Mouse (Mus musculus): ENCODE data around the gene Il16. TPM values are rescaled to one million over a fixed set of nuclear protein-coding genes. Genes with fewer than 3 reads are reported as not detected.

The Il16 gene
- total and polyA plus RNA-seq, 2 experiments from 2014 or later = 3.3 to 4.3 TPM

GRCm38 (mm10) chr7:83611886-83612285 is 133.6 kb downstream of the Il16 start:
- 77% methylated on average over 1 of the region's 1 CpGs for WGBS
- ATAC-seq (ENCODE audit: insufficient read depth, low read depth) = no peak
- Histone ChIP-seq H3K4me3 (ENCODE audit: low read depth, low read length) (no peak overlapping the region), H3K4me1 (ENCODE audit: control insufficient read depth, insufficient read depth) (no peaks in the 10 kb centered on the region), H3K4me2 (ENCODE audit: low read depth, low read length) (no peak overlapping the region), H3K27ac (ENCODE audit: low read depth) (no peak overlapping the region), H3K27me3 (ENCODE audit: control insufficient read depth, insufficient read depth, low read length) (no peaks in the 10 kb centered on the region), H3K36me3 (replicated peaks; ENCODE audit: control insufficient read depth, insufficient read depth, low read length) (no peaks in the 10 kb centered on the region), H3K9ac (replicated peaks; ENCODE audit: low read depth, low read length) (no peak overlapping the region), H3K9me3 (replicated peaks; ENCODE audit: control insufficient read depth, low read length) (no peaks in the 10 kb centered on the region)
- no peak for TF ChIP-seq EP300 (IDR thresholded peaks at IDR 0.05; ENCODE audit: low read depth)
- TF ChIP-seq CTCF (IDR thresholded peaks at IDR 0.05; ENCODE audit: low read depth) = no peak
- no peak for DNase-seq (ENCODE audit: low spot score)

GRCm38 (mm10) chr7:83609891-83610290 is 135.6 kb downstream of the Il16 start:
- no peaks in the 10 kb centered on the region for H3K4me1 ChIP-seq (ENCODE audit: control insufficient read depth, insufficient read depth)
- H3K9me3 ChIP-seq (replicated peaks; ENCODE audit: control insufficient read depth, low read length) = no peaks in the 10 kb centered on the region
- H3K27me3 ChIP-seq (ENCODE audit: control insufficient read depth, insufficient read depth, low read length) = no peaks in the 10 kb centered on the region
- WGBS = 96% methylated on average over 4 of the region's 4 CpGs
- no peak overlapping the region for H3K27ac ChIP-seq (ENCODE audit: low read depth)
- no peak for DNase-seq (ENCODE audit: low spot score)
- no peak overlapping the region for H3K4me2 ChIP-seq (ENCODE audit: low read depth, low read length)
- TF ChIP-seq EP300 (IDR thresholded peaks at IDR 0.05; ENCODE audit: low read depth) (no peak), CTCF (IDR thresholded peaks at IDR 0.05; ENCODE audit: low read depth) (no peak)
- no peaks in the 10 kb centered on the region for H3K36me3 ChIP-seq (replicated peaks; ENCODE audit: control insufficient read depth, insufficient read depth, low read length)
- H3K9ac ChIP-seq (replicated peaks; ENCODE audit: low read depth, low read length) = no peak overlapping the region
- no peak overlapping the region for H3K4me3 ChIP-seq (ENCODE audit: low read depth, low read length)
- ATAC-seq (ENCODE audit: insufficient read depth, low read depth) = no peak

- no peak overlapping the region for H3K27ac ChIP-seq (ENCODE audit: low read depth)
- DNase-seq (ENCODE audit: low spot score) = no peak
- H3K4me1 ChIP-seq (ENCODE audit: control insufficient read depth, insufficient read depth) = no peaks in the 10 kb centered on the region
- no peak for ATAC-seq (ENCODE audit: insufficient read depth, low read depth)
- no peaks in the 10 kb centered on the region for H3K27me3 ChIP-seq (ENCODE audit: control insufficient read depth, insufficient read depth, low read length)
- no peak overlapping the region for H3K4me3 ChIP-seq (ENCODE audit: low read depth, low read length)
- H3K36me3 ChIP-seq (replicated peaks; ENCODE audit: control insufficient read depth, insufficient read depth, low read length) = no peaks in the 10 kb centered on the region
- no peak overlapping the region for H3K4me2 ChIP-seq (ENCODE audit: low read depth, low read length)
- no peak overlapping the region for H3K9ac ChIP-seq (replicated peaks; ENCODE audit: low read depth, low read length)
- no peaks in the 10 kb centered on the region for H3K9me3 ChIP-seq (replicated peaks; ENCODE audit: control insufficient read depth, low read length)
- TF ChIP-seq EP300 (IDR thresholded peaks at IDR 0.05; ENCODE audit: low read depth) (no peak), CTCF (IDR thresholded peaks at IDR 0.05; ENCODE audit: low read depth) (no peak)
- 97% methylated on average over 2 of the region's 2 CpGs for WGBS
Measured at GRCm38 (mm10) chr7:83606796-83607195, 138.7 kb downstream of the Il16 start.

GRCm38 (mm10) chr7:83604180-83604944 is 141.2 kb downstream of the Il16 start:
- H3K9me3 ChIP-seq (replicated peaks; ENCODE audit: control insufficient read depth, low read length) = no peaks in the 10 kb centered on the region
- TF ChIP-seq EP300 (IDR thresholded peaks at IDR 0.05; ENCODE audit: low read depth) (no peak), CTCF (IDR thresholded peaks at IDR 0.05; ENCODE audit: low read depth) (no peak)
- DNase-seq (ENCODE audit: low spot score) = no peak
- WGBS = 82% methylated on average over 7 of the region's 7 CpGs
- H3K9ac ChIP-seq (replicated peaks; ENCODE audit: low read depth, low read length) = no peak overlapping the region
- H3K27ac ChIP-seq (ENCODE audit: low read depth) = no peak overlapping the region
- no peaks in the 10 kb centered on the region for H3K36me3 ChIP-seq (replicated peaks; ENCODE audit: control insufficient read depth, insufficient read depth, low read length)
- H3K4me3 ChIP-seq (ENCODE audit: low read depth, low read length) = no peak overlapping the region
- no peak overlapping the region for H3K4me2 ChIP-seq (ENCODE audit: low read depth, low read length)
- no peaks in the 10 kb centered on the region for H3K4me1 ChIP-seq (ENCODE audit: control insufficient read depth, insufficient read depth)
- H3K27me3 ChIP-seq (ENCODE audit: control insufficient read depth, insufficient read depth, low read length) = no peaks in the 10 kb centered on the region
- ATAC-seq (ENCODE audit: insufficient read depth, low read depth) = no peak

GRCm38 (mm10) chr7:83599913-83600286 is 145.6 kb downstream of the Il16 start:
- H3K9me3 ChIP-seq (replicated peaks; ENCODE audit: control insufficient read depth, low read length) = no peaks in the 10 kb centered on the region
- no peaks in the 10 kb centered on the region for H3K27me3 ChIP-seq (ENCODE audit: control insufficient read depth, insufficient read depth, low read length)
- no peak for ATAC-seq (ENCODE audit: insufficient read depth, low read depth)
- DNase-seq (ENCODE audit: low spot score) = peak; percentile 15
- no peak overlapping the region for H3K4me3 ChIP-seq (ENCODE audit: low read depth, low read length)
- no peak overlapping the region for H3K27ac ChIP-seq (ENCODE audit: low read depth)
- H3K4me2 ChIP-seq (ENCODE audit: low read depth, low read length) = no peak overlapping the region
- no peaks in the 10 kb centered on the region for H3K4me1 ChIP-seq (ENCODE audit: control insufficient read depth, insufficient read depth)
- 53% methylated on average over 8 of the region's 8 CpGs for WGBS
- H3K9ac ChIP-seq (replicated peaks; ENCODE audit: low read depth, low read length) = no peak overlapping the region
- H3K36me3 ChIP-seq (replicated peaks; ENCODE audit: control insufficient read depth, insufficient read depth, low read length) = no peaks in the 10 kb centered on the region
- TF ChIP-seq EP300 (IDR thresholded peaks at IDR 0.05; ENCODE audit: low read depth) (no peak), CTCF (IDR thresholded peaks at IDR 0.05; ENCODE audit: low read depth) (peak; percentile 46)
